Comparison of ENCODE assay signal across 20 mouse cellular contexts in the genomic region with DNA sequence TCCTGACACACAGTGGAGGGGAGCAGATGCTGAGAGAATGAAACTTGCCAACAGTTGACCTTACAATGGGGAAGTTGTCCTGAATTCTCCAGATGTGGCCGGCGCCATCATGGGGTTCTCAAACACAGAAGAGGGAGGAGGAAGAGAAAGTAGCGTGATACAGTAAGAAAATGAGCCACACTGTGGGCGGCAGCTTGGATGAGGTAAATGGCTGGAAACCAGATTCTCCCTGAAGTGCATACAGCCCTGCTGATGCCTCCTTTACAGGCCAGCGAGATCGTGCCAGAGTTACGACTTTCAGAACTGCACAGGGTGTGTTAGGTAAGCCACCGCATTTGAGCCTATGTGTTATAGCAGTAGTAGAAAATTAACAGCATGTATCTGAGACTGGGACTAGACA. TPM values are rescaled to one million over a fixed set of nuclear protein-coding genes. Genes with fewer than 3 reads are reported as not detected.
DNase-seq lines count a peak whose midpoint lies in the region; ATAC-seq and TF ChIP-seq lines count a peak whose summit lies in the region.
"Had no signal": no experiment of that assay in that cellular context is flagged by ENCODE, and none has a peak within 500 bp of the region (broad histone marks: within the 10 kb centered on the region; RNA-seq: fewer than 3 reads in every experiment).

No protein-coding gene starts in this region.

- H3K4me2 ChIP-seq in hindbrain, embryonic 13.5 days, result no peak overlapping the region
- H3K4me2 ChIP-seq: embryonic facial prominence, embryonic 13.5 days; heart, embryonic 15.5 days; liver, embryonic 15.5 days; midbrain, embryonic 11.5 days had no signal

- peak; percentile 40 for ATAC-seq in common myeloid progenitor, adult 5-6 weeks (replicated peaks; ENCODE audit: low read depth, poor library complexity, severe bottlenecking)
- peak; percentile 53 for ATAC-seq in monocyte, adult 5-6 weeks (replicated peaks; ENCODE audit: insufficient number of reproducible peaks, low FRiP score, low TSS enrichment, poor library complexity, severe bottlenecking)
- no peak for ATAC-seq in hindbrain, embryonic 13.5 days (ENCODE audit: low FRiP score)
- ATAC-seq: forebrain, embryonic 16.5 days had no signal

- peak overlapping the region; percentile 21; the same call in 1 of the 2 replicates for H3K27ac ChIP-seq in bone marrow, adult 2 months (ENCODE audit: control insufficient read depth, insufficient read depth, low read depth, low read length, poor library complexity)
- no peak overlapping the region for H3K27ac ChIP-seq in hindbrain, embryonic 13.5 days
- H3K27ac ChIP-seq in cerebellum, adult 2 months (ENCODE audit: insufficient read depth, low read length), result no peak overlapping the region
- H3K27ac ChIP-seq: embryonic facial prominence, embryonic 13.5 days; gastrocnemius, adult 2 months; heart, embryonic 15.5 days; liver, embryonic 15.5 days had no signal

- peaks cover 9% of the 10 kb centered on the region; the same call in 1 of the 2 replicates for H3K4me1 ChIP-seq in bone marrow, adult 2 months (ENCODE audit: control insufficient read depth, insufficient read depth, low read length)
- no peaks in the 10 kb centered on the region for H3K4me1 ChIP-seq in hindbrain, embryonic 13.5 days (replicated peaks)
- no peaks in the 10 kb centered on the region; the same call in 1 of the 2 replicates for H3K4me1 ChIP-seq in cerebellum, adult 2 months (ENCODE audit: control insufficient read depth, insufficient read depth, low read length)
- H3K4me1 ChIP-seq: embryonic facial prominence, embryonic 13.5 days; liver, embryonic 15.5 days had no signal

- H3K4me3 ChIP-seq in bone marrow, adult 2 months (replicated peaks; ENCODE audit: control insufficient read depth, low read depth, low read length), result no peak overlapping the region
- no peak overlapping the region for H3K4me3 ChIP-seq in hindbrain, embryonic 13.5 days
- no peak overlapping the region for H3K4me3 ChIP-seq in cerebellum, adult 2 months (replicated peaks; ENCODE audit: insufficient read depth, low read depth, low read length)
- H3K4me3 ChIP-seq: embryonic facial prominence, embryonic 13.5 days; gastrocnemius, adult 2 months; heart, embryonic 15.5 days; liver, embryonic 15.5 days had no signal

- no peak for TF ChIP-seq CTCF in bone marrow, adult 2 months (IDR thresholded peaks at IDR 0.05; ENCODE audit: control insufficient read depth, insufficient read depth, low read length)
- TF ChIP-seq CTCF in cerebellum, adult 2 months (IDR thresholded peaks at IDR 0.05; ENCODE audit: borderline replicate concordance, insufficient read depth, low read depth, low read length), result no peak

- no peak overlapping the region for H3K9ac ChIP-seq in hindbrain, embryonic 13.5 days
- H3K9ac ChIP-seq: embryonic facial prominence, embryonic 13.5 days; heart, embryonic 15.5 days; liver, embryonic 15.5 days had no signal

- no peaks in the 10 kb centered on the region for H3K36me3 ChIP-seq in hindbrain, embryonic 13.5 days
- H3K36me3 ChIP-seq: embryonic facial prominence, embryonic 13.5 days; heart, embryonic 15.5 days; liver, embryonic 15.5 days had no signal

- no peak for TF ChIP-seq POLR2A in bone marrow, adult 2 months (IDR thresholded peaks at IDR 0.05; ENCODE audit: borderline replicate concordance, control insufficient read depth, low read depth, low read length)
- TF ChIP-seq POLR2A in cerebellum, adult 2 months (IDR thresholded peaks at IDR 0.05; ENCODE audit: borderline replicate concordance, insufficient read depth, low read length), result no peak

- DNase-seq in layer of hippocampus, adult 9-11 months, result peak; percentile 34
- no peak for DNase-seq in layer of hippocampus, postnatal 36 days
- DNase-seq in kidney, adult 8-10 months, result no peak
- no peak for DNase-seq in cerebellum, adult 2 months
- DNase-seq: cerebellum, adult 9-11 months; gastrocnemius, adult 2 months; kidney, adult 11 months; kidney, postnatal 14 days; lung, postnatal 10 days; thymus, adult 2 months had no signal

- 39% methylated on average over 8 of the region's 8 CpGs for WGBS in bone marrow, adult 2 months
- 95% methylated on average over 8 of the region's 8 CpGs for WGBS in hindbrain, embryonic 13.5 days
- WGBS in cerebellum, adult 2 months, result 93% methylated on average over 8 of the region's 8 CpGs

- 0 out of 2 replicates have a peak, but pooled peaks cover 3% of the 10 kb centered on the region for H3K27me3 ChIP-seq in hindbrain, embryonic 13.5 days
- no peaks in the 10 kb centered on the region; the same call in 1 of the 2 replicates for H3K27me3 ChIP-seq in cerebellum, adult 2 months (ENCODE audit: control insufficient read depth, insufficient read depth, low read length)
- H3K27me3 ChIP-seq: embryonic facial prominence, embryonic 13.5 days; heart, embryonic 15.5 days; liver, embryonic 15.5 days had no signal

- H3K9me3 ChIP-seq in hindbrain, embryonic 13.5 days, result no peaks in the 10 kb centered on the region
- H3K9me3 ChIP-seq: embryonic facial prominence, embryonic 13.5 days; heart, embryonic 15.5 days; liver, embryonic 15.5 days had no signal

RNA-seq across cellular contexts. Expression of a gene that starts 49.3 kb away (rescaled TPM):
- total RNA-seq in layer of hippocampus, postnatal 36 days (2021), result 10 to 100 TPM; 26.1 to 29.0 TPM
- 3.0 and 4.5 TPM in 2 replicates for polyA plus RNA-seq in bone marrow, adult 2 months (2011; ENCODE audit: insufficient read depth, insufficient read length, low replicate concordance, missing spikeins)
- total RNA-seq in common myeloid progenitor, adult 5-6 weeks (2017), result 11.2 and 15.3 TPM in 2 replicates
- 176 to 204 TPM (median 187 TPM) in 3 replicates for total RNA-seq in monocyte, adult 5-6 weeks (2017)
- polyA plus RNA-seq in hindbrain, embryonic 13.5 days (2015; fragmentation: Nextera tagmentation; extraction: Ambion mirVana), result 41.3 and 42.8 TPM in 2 replicates
- polyA plus RNA-seq in cerebellum, adult 2 months (2012; rRNA removed), result 48.9 and 50.0 TPM in 2 replicates
- total RNA-seq: MEL had no signal
